Mouse (Mus musculus) C2C12 (cell line): Measurements from ENCODE around the gene Gm45711. TPM values are rescaled to one million over a fixed set of nuclear protein-coding genes. Genes with fewer than 3 reads are reported as not detected.

Experiments
- H3K27me3 ChIP-seq: one replicate; pipeline ENCODE4 v1.6.1; 2011; ENCODE audit not compliant: control insufficient read depth, insufficient read depth, insufficient read length
- H3K36me3 ChIP-seq: one replicate; pipeline ENCODE4 v1.6.1; 2011; ENCODE audit not compliant: control insufficient read depth, insufficient read depth
- H3K4me3 ChIP-seq: one replicate; pipeline ENCODE4 v1.5.1; 2011; ENCODE audit warnings: mild to moderate bottlenecking, control low read depth; ENCODE audit not compliant: poor library complexity, insufficient read depth, severe bottlenecking
- H3K79me2 ChIP-seq: one replicate; pipeline ENCODE4 v1.6.1; 2011; ENCODE audit not compliant: control insufficient read depth, insufficient read depth
- H3K79me3 ChIP-seq: one replicate; pipeline ENCODE4 v1.6.1; 2011; ENCODE audit warnings: low read depth, control low read depth
- H3ac ChIP-seq: one replicate; pipeline ENCODE3; 2011; ENCODE audit warnings: low read depth; ENCODE audit not compliant: control insufficient read depth, insufficient read length
- CEBPB ChIP-seq: IDR thresholded peaks from one replicate; pipeline ENCODE4 v1.6.1; 2011; ENCODE audit warnings: low read depth, mild to moderate bottlenecking, control low read depth, moderate library complexity
- CTCF ChIP-seq: IDR thresholded peaks from one replicate; pipeline ENCODE4 v1.5.1; 2011; ENCODE audit not compliant: control insufficient read depth, insufficient read depth, insufficient read length
- FOSL1 ChIP-seq: IDR thresholded peaks from one replicate; pipeline ENCODE4 v1.8.0; 2011; ENCODE audit warnings: mild to moderate bottlenecking, low read length; ENCODE audit not compliant: poor library complexity, insufficient read depth, severe bottlenecking
- MAX ChIP-seq: IDR thresholded peaks from one replicate; pipeline ENCODE4 v1.6.1; 2011; ENCODE audit warnings: mild to moderate bottlenecking, control low read depth
- MYOD1 ChIP-seq: IDR thresholded peaks from one replicate; pipeline ENCODE4 v1.6.1; 2011; ENCODE audit warnings: low read depth; ENCODE audit not compliant: control insufficient read depth, insufficient read length
- MYOG ChIP-seq: IDR thresholded peaks from one replicate; pipeline ENCODE4 v1.6.1; 2011; ENCODE audit not compliant: control insufficient read depth, insufficient read length; ENCODE audit errors: extremely low read depth
- USF1 ChIP-seq: IDR thresholded peaks from one replicate; pipeline ENCODE4 v1.6.1; 2011; ENCODE audit warnings: low read depth, mild to moderate bottlenecking, control low read depth, moderate library complexity
- polyA plus RNA-seq: library from polyadenylated mRNA; unstranded; fragments of >200 nt; fragmentation: generic; extraction: Trizol; gene quantifications from one replicate; pipeline ENCODE4 v1.2.1, GENCODE M21; 2012; ENCODE audit warnings: missing spikeins

The Gm45711 gene
- polyA plus RNA-seq, 1 experiment = not detected

DNA sequence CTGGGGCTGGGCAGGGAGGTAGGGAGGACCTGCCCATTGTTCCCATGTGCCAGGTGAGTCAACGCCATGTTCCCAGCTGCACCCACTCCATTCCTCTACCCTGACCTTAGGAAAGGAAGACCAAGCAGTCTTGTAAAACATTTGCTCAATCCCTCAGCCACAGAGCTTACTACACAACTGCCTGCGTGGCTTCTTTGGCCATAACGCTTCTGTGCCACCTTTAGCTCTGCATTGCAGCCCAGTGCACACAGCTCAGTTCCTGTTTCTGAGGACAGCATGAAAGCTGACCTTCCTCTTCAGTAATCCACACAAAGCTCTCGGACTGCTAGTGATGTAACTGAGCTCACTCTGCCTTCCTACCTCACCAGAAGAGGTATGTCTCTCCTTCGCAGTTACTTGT lies 77.0 kb downstream of the Gm45711 start:
- H3ac ChIP-seq = no peak overlapping the region
- no peaks in the 10 kb centered on the region for H3K27me3 ChIP-seq
- peaks cover 6% of the 10 kb centered on the region for H3K36me3 ChIP-seq
- no peaks in the 10 kb centered on the region for H3K79me2 ChIP-seq
- H3K4me3 ChIP-seq = no peak overlapping the region
- H3K79me3 ChIP-seq = no peaks in the 10 kb centered on the region
- no peak for TF ChIP-seq CEBPB
- no peak for TF ChIP-seq MYOD1
- TF ChIP-seq FOSL1 = no peak
- TF ChIP-seq MAX = no peak
- no peak for TF ChIP-seq CTCF

DNA sequence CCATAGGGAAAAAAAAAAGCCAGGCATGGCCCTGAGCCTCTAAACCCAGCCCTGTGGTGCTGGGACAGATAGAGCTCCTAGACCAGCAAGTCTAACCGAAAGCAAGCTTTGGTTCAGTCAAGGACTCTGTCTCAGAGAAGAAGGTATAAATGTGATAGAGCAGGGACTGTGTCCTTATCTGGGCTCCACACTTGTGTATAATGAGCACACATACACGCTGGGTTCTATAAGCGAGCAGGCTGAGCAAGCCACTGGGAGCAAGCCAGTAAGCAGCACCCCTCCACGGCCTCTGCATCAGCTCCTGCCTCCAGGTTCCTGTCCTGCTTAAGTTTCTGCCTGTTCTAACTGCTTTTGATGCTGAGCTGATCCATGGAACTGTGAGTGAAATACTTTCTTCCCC lies 77.8 kb downstream of the Gm45711 start:
- no peaks in the 10 kb centered on the region for H3K27me3 ChIP-seq
- peaks cover 11% of the 10 kb centered on the region for H3K36me3 ChIP-seq
- H3K4me3 ChIP-seq = no peak overlapping the region
- TF ChIP-seq MYOD1 = no peak
- TF ChIP-seq CEBPB = no peak
- no peak for TF ChIP-seq FOSL1
- no peak for TF ChIP-seq USF1
- no peak for TF ChIP-seq MAX
- no peak for TF ChIP-seq CTCF
- TF ChIP-seq MYOG = no peak
- H3K79me2 ChIP-seq = no peaks in the 10 kb centered on the region
- no peaks in the 10 kb centered on the region for H3K79me3 ChIP-seq
- no peak overlapping the region for H3ac ChIP-seq

Other genes starting within 250 kb of the Gm45711 start
- 0.04 TPM for gene Cdh5, start 208.5 kb downstream of the Gm45711 start, polyA plus RNA-seq
- gene Bean1, start 139.6 kb downstream of the Gm45711 start, polyA plus RNA-seq = 0.13 TPM
- 11.7 TPM for gene Tk2, start 61.5 kb downstream of the Gm45711 start, polyA plus RNA-seq
- gene Cklf, start 59.2 kb downstream of the Gm45711 start, polyA plus RNA-seq = 19.4 TPM
- not detected for gene Cmtm2a, start 16.9 kb downstream of the Gm45711 start, polyA plus RNA-seq
- not detected for gene Cmtm1, start 64 bp upstream of the Gm45711 start, polyA plus RNA-seq
- gene Gm11020, start 11.5 kb upstream of the Gm45711 start, polyA plus RNA-seq = not detected
- gene Cmtm2b, start 12.1 kb upstream of the Gm45711 start, polyA plus RNA-seq = not detected
- 86.5 TPM for gene Cmtm3, start 29.3 kb upstream of the Gm45711 start, polyA plus RNA-seq
- gene Cmtm4, start 85.7 kb upstream of the Gm45711 start, polyA plus RNA-seq = 11.3 TPM
- gene Dync1li2, start 133.0 kb upstream of the Gm45711 start, polyA plus RNA-seq = 26.8 TPM
- gene Terb1, start 199.8 kb upstream of the Gm45711 start, polyA plus RNA-seq = not detected
- gene Nae1, start 224.6 kb upstream of the Gm45711 start, polyA plus RNA-seq = 13.8 TPM
- 0.16 TPM for gene Car7, start 224.6 kb upstream of the Gm45711 start, polyA plus RNA-seq